Mouse (Mus musculus) C2C12 (cell line): ENCODE measurements around the gene Serpina6.

Experiments used
- CTCF ChIP-seq: IDR thresholded peaks from one replicate; pipeline ENCODE4 v1.5.1; 2011; ENCODE audit not compliant: control insufficient read depth, insufficient read depth, insufficient read length
- MYOD1 ChIP-seq: IDR thresholded peaks from one replicate; pipeline ENCODE4 v1.6.1; 2011; ENCODE audit warnings: low read depth; ENCODE audit not compliant: control insufficient read depth, insufficient read length

DNA sequence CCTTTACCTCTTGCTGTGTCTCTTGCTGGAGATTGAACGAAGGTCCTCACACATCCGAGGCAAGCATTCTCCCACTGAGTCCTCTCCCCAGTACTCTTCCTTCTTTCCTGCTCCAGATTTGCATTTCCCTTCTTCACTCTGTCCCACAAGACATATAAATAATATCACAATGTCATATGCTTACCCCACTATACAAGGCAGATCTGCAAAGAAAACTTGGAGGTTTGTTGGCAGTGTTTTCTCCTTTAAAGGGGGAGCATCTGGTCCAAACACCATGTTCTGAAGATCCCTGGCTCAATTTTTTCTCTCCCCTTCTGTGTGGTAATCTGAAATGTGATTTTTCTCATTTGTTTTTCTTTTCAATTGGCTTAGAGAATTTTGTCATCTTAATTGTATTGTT is 22.6 kb downstream of the Serpina6 start:
- no peak for TF ChIP-seq CTCF
- TF ChIP-seq MYOD1, result no peak
